Mouse (Mus musculus): ENCODE measurements around the gene Cdc42.

Gene Cdc42

DNA sequence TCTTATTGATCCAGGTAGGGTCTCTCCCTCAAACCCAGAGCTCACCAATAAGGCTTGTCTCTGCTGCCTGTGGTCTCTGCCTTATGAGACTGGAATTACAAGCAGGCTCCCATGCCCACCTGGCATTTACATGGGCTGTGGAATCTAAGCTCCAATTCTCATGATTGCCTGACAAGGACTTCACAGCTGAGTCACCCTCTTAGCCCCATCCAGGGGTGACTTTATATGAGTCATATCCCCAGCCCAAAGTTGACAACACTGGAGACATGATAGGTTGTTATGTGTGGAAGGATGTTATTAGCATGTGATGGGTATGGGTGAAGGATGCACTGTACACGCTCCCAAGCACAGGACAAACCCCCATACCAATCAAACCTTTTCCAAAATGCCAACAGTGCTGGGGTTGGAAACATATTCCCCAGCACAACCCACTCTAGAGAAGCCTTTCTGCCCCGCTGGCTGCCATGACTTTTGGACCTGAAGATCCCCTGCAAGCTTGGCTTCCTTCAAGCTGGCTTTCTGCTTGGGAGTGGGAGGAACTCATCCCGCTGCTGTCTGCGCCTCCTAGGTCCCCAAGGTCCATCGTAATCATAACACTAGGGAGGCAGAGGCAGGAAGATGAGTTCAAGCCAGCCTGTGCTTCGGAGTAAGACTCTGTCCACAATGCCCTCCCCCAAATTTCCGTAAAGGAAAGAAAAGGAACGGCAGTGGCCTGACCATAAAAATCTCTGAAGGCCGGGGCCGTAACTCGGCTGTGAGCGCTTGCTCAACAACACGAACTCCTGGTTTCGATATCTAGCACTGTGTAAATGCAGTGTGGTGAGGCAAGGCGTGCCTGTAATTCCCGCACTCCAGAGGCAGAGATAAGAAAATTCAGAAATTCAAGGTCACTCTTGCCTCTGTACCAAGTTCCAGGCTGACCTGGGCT is 14.3 kb upstream of the Cdc42 start:
- DNase-seq (ENCODE audit: extremely low read depth, low read depth, low spot score), result no peak

- DNase-seq (ENCODE audit: extremely low read depth, low read depth, low spot score), result no peak
These were observed 12.6 kb upstream of the Cdc42 start for GRCm38 (mm10) chr4:137369954-137370750.

- DNase-seq (ENCODE audit: extremely low read depth, low read depth, low spot score), result no peak
These were observed 10.7 kb upstream of the Cdc42 start for GRCm38 (mm10) chr4:137368198-137368597.

GRCm38 (mm10) chr4:137367275-137368088 is 10.0 kb upstream of the Cdc42 start:
- no peak for DNase-seq (ENCODE audit: extremely low read depth, low read depth, low spot score)

DNA sequence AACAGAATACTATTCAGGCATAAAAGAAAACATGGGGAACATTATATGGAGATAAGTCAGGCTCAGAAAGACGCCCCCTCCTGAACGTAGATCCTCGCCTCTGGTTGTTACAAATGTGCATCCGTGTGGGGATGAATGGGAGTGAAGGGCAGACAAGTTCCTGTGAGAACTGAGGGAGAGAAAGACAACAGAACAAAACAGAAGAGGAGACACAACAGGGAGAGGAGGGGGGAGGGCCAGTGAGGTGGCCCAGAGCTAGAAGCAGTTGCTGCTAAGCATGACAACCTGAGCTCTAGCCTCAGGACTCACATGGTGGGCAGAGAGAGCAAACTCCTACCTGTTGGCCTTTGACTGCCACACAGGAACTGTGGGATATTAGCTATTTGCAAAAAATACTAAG is 8.6 kb upstream of the Cdc42 start:
- no peak for DNase-seq (ENCODE audit: extremely low read depth, low read depth, low spot score)

DNA sequence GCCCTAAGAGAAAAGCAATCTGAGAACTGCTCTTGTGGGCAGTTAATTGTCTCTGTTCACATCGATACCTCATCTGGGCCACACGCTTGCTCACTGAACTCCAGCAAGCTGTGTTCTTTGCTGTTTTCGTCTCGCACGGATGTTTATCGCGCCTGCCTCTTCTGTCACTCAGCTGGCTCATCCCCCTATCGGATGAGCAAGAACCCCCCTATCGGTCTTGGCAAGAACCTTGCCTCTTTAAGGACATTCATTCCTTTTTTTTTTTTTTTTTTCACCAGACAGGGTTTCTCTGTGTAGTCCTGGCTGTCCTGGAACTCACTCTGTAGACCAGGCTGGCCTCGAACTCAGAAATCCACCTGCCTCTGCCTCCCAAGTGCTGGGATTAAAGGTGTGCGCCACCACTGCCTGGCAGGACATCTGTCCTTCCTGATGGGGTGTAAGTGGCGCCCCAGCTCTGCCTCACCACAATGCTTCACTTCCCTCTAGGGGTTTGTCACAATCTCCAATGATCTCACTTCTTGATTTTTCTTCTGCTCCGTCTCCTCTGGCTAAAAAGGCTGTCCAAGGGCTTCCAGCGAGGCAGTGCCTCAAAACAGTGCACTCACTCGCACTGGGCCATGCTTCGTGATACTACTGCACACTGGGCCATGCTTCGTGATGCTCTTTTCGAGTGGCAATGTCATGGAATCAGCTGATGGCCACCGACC is 8.0 kb upstream of the Cdc42 start:
- no peak for DNase-seq (ENCODE audit: extremely low read depth, low read depth, low spot score)

DNA sequence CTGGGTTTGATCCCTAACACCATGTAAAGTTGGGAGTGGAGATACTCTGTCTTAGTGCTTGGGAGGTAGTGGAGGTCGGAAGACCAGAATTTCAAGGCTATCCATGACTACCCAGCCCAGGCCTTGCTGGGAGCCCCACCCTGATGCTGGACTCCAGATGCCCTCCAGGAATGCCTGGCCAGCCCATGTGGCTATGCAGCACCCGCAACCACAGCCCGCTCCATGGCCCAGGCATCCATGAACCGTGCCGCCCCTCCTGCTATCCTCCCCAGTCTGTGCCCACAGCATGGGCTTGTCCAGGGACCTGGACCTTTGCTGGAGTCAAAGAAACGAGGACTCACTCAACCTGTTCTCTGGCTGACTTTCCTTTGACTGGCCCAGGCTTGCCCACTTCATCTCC is 7.3 kb upstream of the Cdc42 start:
- no peak for DNase-seq (ENCODE audit: extremely low read depth, low read depth, low spot score)

DNA sequence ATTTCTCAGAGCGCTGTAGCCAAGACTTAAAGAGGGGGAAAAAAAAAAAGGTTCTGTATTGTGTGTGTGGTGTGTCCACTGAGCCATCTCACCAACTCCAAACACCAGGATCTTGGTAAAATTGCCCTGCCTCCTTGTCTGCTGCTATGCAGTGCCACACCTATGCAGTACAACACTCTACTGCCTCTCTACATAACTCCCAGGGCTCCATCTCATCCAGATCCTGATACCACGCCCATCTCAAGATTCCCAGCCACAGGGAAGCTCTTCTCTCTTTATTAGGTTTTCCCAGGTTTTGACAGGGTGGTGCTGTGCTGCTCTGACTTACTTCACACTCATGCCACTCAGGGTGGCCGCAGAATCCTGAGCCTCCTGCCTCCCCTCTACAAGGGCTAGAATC is 3.5 kb upstream of the Cdc42 start:
- no peak for DNase-seq (ENCODE audit: extremely low read depth, low read depth, low spot score)

DNA sequence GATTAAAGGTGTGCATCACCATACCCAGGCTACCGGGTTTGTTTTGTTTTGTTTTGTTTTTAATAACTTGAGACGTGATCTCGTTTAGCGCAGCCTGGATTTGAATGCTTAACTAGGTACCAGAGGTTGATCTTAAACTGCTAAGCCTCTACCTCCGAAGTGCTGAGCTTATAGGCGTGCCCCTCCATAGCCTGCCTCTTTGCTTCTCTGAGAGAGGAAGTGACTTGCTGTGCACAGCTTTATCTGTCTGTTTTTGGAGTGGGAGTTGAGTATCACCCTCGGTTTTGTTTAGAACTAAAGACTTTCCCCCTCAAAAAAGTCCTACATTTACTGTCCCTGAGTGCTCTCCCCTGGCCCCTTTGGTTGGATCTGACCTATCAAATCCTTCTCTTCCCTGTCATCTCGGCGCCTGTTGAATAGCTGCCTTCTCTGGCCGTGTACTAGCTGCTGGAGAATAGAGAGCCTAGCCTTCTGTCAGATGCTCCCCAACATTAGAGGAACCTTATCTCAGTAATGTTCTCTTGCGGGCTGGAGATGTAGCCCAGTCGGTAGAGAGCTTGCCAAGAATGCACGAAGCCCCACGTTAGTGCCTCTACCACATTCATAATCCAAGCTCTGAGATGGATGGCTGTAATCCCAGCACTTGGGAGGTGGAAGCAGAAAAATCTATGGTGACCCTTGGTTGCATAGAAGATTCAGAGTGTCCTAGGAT is 927 bp upstream of the Cdc42 start:
- DNase-seq (ENCODE audit: extremely low read depth, low read depth, low spot score), result no peak

GRCm38 (mm10) chr4:137356674-137357510 is 628 bp downstream of the Cdc42 start:
- no peak for DNase-seq (ENCODE audit: extremely low read depth, low read depth, low spot score)

- DNase-seq (ENCODE audit: extremely low read depth, low read depth, low spot score), result no peak
These were observed 6.9 kb downstream of the Cdc42 start for GRCm38 (mm10) chr4:137350627-137351026.

- DNase-seq (ENCODE audit: extremely low read depth, low read depth, low spot score), result no peak
These were observed 11.7 kb downstream of the Cdc42 start for GRCm38 (mm10) chr4:137345790-137346189.

DNA sequence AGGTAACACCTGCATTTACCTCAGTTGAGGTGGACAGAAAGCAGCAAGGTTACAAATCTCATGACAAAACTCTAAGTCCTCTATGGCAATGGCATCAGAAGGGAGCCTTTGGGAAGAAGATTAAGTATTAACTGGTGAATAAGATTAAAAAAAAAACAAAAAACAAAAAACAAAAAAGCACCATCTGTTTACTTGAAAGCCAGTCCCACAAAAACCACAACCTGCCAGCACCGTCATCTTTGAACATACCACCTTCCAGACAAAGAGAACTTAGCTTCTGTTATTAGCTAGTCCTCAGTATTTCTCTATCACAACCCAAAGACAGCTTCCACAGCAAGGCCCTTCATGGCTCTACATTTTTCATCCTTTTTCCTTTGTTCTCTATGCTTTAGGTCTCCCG is 12.4 kb downstream of the Cdc42 start:
- DNase-seq (ENCODE audit: extremely low read depth, low read depth, low spot score), result no peak

- DNase-seq (ENCODE audit: extremely low read depth, low read depth, low spot score), result no peak
These were observed 14.7 kb downstream of the Cdc42 start for GRCm38 (mm10) chr4:137342816-137343215.

DNA sequence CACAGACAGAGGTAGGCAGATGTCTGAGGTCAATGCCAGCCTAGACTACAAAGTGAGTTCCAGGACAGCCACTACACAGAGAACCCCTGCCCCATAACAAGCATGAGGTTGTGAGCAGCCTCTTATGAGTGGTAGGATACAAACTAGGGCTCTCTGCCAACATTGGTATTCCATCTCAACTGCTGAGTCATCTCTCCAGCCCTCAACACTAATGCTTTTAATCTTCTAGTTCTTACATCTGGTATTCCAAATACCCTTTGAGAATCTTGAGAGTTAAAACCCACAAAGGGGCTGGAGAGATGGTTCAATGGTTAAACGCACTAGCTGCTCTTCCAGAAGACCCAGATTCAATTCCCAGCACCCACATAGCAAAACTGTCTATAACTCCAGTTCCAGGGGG is 18.1 kb downstream of the Cdc42 start:
- no peak for DNase-seq (ENCODE audit: extremely low read depth, low read depth, low spot score)

DNA sequence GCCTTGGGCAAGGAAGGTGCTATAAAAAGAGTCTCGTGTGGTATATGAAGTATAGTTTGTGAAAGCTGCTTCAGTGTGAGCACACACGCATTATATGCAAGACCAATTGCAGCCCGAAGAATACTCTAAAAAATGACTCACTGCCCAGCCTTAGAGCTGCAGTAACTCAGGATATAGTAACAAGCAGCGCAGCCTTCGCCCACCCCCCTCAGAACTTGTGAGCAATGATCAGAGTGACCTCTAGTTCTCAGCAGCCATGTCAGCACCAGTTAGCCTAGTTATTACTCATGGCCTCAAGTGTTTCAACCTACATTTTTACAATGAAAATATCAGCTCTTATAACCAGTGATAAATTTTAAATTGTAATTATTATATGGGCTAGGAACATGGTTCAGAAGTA is 21.1 kb downstream of the Cdc42 start:
- DNase-seq (ENCODE audit: extremely low read depth, low read depth, low spot score), result no peak

DNA sequence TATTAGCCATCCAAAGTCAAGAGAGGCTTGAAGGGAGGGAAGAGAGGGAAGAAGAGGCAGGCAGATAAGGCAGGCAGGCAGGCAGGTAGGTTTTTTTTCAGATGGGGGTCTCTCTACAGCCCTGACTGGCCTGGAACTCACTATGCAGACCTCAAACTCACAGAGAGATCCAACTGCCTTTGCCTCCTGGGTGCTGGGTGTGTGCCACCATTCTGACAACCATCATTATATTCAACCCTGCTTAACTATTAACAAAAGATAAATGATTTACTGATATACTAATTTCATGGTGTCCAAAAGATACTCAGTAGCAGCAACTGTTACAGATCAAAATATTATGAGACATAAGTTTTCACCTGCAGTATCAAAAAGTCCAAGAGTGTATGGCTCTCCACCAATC is 25.5 kb downstream of the Cdc42 start:
- DNase-seq (ENCODE audit: extremely low read depth, low read depth, low spot score), result no peak

DNA sequence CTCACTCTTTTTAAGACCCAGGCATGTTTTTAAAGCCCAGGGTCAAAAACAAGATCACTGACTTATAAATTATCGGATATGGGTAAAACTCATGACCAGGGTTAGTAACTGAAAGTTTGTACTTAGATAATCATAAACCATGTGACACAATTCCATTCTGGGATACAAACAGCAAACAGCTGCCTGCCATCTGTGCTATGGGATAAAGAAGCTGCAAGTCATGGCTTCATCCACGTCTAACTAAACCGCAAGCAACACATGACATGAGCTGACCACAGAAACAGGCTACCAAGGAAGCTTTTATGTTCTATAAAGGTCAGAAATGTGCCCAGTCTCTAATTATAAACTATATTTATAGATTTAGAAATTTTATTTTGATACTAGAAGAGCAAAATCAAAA is 31.0 kb downstream of the Cdc42 start:
- no peak for DNase-seq (ENCODE audit: extremely low read depth, low read depth, low spot score)

GRCm38 (mm10) chr4:137324926-137325325 is 32.6 kb downstream of the Cdc42 start:
- no peak for DNase-seq (ENCODE audit: extremely low read depth, low read depth, low spot score)
